Mouse (Mus musculus) spleen, adult 12 weeks (tissue): ENCODE results near the gene Cacna1b.
A peak's percentile ranks its signal among the peaks of the same experiment; 100 is the strongest.

Experiments
- DNase-seq: peaks from one replicate; pipeline ENCODE4 v3.0.0; 2022; ENCODE audit warnings: low spot score

Cacna1b gene

DNA sequence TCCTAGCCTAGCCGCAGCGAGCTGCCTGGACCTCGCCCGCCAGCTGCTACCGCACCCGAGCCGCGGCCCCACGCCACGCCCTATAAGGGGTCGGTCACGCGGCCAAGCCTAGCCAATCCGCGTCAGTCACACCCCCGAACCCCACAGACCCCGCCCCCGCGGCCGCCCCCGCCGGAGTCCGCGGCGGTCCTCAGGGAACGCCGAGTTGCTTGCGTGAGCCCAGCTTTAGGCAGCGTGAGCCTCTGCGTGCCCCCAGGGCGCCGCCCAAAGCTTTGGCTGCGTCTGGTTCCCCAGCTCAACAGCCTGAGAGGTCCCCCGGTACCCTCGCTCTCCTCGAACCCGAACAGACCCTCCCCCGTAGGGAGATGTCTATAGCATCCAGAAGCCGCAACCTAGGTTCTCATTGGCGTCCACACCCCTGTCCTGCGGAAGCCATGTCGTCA is at the start of gene Cacna1b:
Gene Cacna1b (minus strand): TSS at position 38 of the 443 bp plus-strand sequence.
- DNase-seq, result no peak

DNA sequence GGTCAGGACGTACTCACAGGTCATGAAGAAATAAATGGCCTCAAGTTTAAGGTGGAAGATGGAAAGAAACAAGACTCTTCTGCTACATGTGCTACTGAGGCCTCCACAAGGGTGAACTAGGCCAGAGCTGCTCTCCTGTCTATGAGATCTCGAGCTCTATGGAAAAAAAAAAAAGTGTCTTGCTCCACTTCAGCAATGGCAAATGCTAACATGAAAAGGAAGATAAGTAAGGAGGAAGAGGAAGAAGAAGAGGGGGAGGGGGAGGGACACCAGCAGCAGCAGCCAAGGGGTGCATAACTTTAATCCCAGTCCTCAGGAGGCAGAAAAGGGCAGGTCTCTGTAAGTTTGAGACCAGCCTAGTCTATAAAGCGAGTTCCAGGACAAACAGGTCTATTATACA is 46.8 kb upstream of the Cacna1b start:
- no peak for DNase-seq

DNA sequence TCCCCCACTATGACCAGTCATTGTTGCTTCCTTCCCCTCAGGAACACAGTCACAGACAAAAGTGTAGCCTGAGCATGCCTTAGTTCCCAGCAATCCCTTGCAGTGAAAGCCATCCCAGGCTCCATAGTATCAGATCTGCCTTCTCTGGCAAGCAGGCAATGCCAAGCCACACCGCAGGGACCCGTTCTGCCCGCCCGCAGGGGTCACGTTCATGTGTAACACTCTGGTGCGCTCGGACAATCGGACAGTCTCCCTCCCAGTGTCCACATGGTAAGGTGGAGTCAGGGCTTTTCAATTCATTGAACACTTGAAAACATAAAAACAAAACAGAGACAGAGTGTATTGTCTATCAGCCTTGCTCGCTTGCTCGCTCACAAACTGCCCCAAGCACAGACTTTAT is 44.7 kb upstream of the Cacna1b start:
- DNase-seq, result no peak

DNA sequence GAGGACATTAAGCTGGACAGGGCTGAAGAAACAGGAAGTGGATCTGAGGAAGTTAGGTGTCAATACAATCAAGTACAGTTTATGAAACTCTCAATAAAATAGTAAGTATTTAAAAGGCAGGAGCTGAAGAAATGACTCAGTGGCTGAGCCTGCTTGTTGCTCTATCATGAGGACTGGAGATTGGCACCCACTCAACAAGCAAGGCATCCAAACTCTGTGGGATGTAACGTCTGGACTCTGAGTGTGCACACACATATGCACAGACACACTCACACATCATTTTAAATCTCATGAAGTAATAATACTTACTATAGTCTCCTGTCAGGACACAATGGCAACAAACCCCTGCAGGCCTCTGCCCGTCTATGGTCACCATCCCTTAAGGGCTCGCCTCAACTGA is 44.1 kb upstream of the Cacna1b start:
- DNase-seq, result no peak

DNA sequence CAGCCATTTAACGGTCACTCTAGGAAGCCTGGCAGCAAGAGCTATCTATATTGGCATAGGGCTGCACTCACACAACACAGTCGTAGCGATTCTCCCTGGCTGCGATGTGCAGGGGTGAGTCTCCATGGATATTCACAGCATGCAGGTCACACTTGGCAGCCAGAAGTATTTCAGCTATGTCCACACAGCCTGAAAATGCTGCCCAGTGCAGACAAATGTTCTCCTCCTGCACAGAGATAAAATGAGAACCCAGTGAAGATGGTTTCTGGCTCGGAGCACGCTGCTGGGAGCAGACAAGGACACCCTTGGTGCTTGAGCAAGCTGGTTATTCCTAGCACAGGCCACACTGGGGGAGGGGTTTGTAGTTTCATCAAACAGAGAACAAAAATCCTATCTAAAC is 43.2 kb upstream of the Cacna1b start:
- DNase-seq, result no peak

DNA sequence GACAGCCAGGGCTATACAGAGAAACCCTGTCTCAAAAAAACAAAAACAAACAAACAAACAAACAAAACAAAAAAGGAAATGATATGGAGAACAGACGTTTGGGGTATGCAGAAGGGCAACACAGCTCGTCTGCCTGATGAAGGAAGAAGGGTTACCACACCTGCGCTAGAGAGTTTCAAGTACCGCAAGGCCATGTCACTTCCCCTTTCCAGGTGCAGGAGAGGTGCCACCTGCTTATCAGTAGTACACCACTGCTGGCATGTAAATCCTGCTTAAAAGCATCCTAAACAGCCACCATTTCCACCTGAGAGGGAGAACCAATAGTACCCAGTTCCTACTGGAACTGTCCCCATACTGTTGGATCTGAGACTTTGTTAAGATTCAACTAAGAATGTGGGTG is 42.7 kb upstream of the Cacna1b start:
- DNase-seq, result no peak

DNA sequence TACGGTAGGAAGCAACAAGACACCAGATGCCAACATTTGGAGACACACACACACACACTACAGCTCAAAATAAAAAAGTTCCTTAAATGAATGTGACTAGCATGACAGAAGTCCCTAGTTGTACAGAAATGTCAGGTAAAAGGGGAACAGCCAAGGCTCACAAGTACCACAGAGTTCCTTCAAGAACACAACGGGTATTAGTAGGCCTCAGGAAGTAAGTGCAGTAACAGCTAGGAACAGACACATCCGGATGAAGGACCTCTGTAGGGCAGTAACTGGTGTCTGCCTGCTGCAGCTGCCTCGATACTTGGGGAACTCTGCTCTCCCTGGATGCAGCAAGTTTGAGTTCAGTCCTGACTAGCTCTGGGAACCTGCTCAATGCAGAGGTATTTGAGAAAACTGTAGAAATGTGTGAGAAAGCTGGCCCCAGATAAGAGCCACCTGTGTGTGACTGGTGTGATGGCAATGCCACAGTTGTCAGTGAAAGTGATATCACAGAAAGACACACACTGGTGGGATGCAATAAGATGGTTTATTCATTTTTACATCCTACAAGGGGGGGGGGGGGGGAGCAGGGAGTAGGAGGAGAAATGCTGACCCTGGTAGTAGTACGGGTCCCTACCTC is 34.0 kb upstream of the Cacna1b start:
- no peak for DNase-seq

DNA sequence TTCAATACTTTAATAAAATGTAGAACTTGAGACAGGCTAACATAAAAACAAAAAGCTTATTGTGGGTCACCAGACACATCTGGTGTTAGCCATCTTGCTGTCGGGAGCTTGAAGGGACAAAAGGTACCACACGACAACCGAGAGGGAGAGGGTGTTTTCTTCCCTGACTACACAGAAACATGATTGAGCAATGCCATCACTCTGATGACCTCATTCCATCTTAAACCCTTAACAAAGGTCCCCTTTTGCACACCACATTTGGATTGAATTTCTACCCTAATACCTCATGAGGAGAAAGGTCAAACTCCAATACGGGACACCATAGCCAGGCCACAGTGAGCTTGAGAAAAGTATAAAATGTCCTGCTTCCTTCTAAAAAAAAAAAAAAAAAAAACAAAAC is 24.3 kb upstream of the Cacna1b start:
- no peak for DNase-seq

DNA sequence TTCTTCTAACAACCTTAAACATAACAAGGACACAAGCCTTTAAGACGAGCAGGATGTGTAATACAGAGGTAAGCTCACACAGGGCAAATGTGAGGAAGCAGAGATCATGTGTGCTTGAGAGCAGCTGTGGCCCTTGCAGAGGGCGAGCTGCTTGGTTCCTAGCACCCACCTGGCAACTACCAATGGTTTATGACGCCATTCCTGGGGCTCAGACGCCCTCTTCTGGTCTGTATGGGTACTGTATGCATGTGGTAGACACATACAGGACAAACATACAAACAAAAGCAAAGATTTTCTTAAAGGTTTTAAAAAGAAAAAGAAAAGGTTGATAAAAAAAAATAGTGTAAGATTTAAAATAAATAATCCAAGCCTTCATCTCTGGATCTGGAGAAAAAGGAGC is 18.3 kb upstream of the Cacna1b start:
- no peak for DNase-seq

DNA sequence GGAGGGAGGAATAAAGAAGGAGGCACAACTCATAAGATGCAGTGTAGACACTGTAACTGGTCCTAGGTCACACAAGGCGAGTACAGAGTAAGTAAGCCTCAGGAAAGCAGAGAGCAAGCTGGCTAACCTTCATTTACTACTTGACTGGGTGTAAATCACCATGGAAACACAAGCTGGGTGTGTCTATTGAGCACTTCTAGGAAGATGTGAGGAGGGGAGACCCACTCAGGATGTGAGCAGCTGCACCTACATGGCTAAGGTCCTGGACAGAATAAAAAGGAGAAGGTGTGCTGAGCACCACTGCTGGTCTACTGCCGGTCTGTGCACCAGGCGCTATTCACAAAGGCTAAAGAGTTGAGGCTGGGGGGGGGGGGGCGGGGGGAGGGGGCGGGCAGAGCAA is 13.9 kb upstream of the Cacna1b start:
- no peak for DNase-seq

DNA sequence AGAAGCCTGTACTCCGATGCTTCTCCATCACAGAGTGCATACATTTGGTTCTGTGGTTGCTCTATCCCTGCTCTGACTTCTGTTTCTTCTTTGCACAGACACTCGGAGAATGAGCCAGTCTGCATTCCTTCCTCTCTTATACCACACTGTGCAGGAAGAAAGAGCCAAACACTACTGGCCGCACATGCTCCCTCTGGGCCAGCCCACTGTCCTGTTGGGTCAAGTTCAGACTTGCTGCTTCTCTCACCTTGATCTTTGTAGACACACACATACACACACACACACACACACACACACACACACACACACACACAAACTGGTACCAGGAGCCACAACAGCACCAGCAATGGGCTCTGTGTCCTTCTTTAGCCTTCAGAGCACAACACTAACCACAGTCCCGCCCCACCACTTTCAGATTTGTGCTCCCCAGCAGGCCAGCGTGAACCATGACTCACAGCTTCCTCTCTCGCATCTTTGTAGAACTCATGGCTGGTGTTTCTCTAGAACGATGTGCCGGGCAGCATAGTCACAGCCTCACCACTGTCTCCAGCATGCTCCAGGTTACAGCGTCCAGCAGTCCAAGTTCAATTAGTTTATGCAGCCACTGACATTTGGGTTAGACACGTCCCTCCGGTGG is 13.1 kb upstream of the Cacna1b start:
- no peak for DNase-seq

DNA sequence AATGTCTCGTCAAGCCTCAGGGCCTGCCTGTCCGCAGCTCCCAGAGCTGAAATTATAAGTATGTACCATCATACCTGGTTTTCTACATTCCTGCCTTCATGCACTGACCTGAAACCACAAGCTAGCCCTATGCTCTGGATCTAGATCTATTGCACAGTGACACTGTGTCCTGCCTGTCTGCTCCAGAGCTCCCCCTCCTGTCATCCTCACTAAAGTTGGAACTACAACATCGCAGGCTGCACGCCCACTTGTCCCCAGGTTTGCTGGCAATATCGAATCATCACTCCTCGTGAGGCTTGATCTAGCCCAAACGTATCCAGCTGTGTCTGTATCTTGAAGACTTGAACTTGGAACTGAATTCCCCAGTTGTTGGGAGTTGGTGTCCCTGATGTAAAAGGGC is 11.9 kb upstream of the Cacna1b start:
- no peak for DNase-seq

DNA sequence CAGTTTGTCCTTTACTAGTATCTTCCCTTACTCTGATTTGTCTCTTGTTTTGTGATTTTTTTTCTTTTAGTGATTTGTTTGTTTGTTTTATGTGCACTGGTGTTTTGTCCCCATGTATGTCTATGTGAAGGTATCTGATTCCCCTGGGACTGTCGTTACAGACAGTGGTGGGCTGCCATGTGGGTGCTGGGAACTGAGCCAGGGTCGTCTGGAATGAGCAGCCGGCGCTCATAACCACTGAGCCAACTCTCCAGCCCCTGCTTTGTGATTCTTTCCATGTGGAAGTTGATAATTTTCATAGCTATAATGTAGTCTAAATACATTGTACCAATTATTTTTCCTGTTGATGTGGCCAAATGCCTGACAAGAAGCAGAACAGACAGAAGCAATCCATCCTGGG is 7.9 kb upstream of the Cacna1b start:
- no peak for DNase-seq

DNA sequence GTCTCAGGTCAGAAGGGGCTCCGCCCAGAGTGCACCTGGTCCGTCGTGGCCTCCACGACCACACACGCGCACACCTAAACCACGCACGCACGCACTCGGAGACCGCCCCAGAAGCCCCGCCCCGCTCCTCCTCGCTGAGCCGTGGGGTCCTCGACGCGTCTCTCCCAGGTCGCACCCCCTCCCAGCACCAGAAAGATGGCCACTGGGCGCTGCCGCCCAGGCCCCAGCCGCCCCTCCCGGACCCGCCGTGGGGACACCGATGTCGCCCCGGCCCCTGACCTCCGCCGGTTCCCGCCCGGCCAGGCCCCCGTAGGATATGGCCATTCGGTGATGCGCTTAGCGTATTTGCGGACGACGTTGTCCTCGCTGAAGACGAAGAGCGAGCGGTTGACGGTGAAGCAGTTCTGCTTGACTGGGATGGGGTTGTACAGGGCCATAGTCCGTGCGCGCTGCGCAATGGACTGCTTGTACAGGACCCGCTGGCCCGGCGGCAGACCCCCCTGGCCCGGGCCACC is 449 bp downstream of the Cacna1b start:
- no peak for DNase-seq

DNA sequence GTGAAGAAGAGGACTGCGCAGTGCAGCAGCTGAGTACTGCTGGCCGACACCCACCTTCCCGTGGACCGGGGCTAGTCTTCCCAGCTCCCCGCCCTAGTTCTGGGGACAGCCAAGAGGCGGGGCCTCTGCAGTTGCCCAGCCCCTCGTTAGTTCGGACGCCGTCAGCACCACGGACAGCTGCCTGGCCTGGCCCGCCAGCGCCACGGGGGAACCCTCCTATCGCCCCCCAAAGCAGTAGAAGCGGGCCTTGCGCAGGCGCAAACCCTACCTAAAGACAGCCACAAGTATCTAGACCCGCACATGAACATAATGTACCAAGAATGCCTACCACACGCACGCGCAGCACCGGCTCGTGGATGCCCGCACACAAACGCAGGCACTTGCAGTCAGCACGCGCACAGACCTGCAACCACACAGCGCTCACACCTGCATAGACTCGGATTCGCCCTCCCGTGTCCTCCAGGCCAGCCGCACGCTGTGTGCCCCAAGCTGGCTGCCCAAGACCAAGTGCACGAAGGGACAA is 968 bp downstream of the Cacna1b start:
- DNase-seq, result no peak

DNA sequence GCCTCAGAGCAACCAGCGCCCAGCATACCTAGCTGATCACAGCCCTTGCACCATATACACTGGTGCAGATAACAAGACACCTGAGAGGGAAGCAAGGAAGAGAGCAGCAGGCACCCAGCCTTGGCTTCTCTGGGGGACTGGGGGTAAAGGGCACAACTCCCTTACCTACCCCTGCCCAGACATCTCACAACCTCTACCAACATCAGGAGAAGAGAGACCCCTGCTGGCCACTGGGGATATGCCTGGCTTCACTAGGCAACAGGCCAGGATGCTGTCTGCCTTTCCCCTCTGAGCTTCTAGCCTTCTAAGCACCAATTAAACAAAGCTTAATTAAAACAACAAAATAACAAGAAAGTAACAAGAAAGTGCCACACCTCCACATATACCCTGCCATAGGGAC is 7.7 kb downstream of the Cacna1b start:
- DNase-seq, result peak; percentile 30

DNA sequence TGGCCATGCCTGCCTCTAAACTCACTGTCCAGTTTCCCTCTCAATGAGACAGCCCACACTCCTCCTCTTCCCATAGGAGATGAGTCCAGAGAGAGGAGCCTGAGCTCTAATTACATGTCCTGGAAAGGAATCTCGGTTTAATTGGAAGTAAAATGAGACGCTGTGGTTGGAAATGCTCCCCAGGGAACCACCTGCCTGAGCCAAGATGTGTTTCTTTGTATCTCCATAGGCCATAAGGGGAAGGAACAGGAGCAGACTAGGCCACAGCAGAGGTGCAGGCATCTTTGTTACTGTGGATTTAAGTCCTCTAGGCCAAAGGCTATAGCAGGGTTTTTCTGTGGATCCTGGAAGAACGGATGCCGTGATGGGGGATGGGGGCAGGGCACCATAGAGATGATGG is 10.4 kb downstream of the Cacna1b start:
- no peak for DNase-seq

DNA sequence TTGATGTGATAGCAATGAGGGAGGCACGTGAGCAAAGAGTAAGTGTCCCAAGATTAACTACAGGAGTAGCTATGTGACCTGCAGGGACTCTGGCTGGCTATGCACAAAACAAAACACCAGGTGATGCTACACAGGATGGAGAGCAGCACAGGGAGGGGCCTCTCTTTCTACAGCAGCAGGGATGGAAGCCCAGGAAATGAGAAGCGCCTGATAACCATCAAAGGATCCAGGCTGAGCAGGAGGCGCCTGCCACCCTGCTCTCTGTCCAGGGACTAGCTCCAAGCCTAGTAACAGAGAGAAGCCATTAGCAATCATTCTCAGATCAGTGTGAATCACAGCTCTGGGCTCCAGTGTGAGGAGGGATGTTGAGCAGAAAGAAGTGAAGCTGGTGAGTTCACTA is 12.9 kb downstream of the Cacna1b start:
- no peak for DNase-seq

DNA sequence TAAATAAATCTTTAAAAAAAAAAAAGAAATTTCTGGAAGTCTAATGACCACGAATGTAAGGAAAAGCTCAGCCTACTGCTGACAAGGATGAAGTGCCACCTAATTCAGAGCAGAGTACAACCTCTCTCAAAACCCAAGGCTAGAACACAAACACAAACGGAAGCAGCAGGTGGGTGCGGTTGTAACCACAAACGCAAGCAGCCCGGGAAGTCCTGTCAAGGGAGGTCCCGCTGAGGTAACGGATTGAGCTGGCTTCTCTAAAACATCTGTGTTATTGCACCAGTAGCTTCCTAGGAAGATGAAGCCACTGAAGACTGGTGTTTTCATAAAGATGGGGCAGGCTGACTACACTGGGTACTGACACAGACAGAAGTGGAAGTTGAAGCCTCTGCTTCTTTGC is 15.1 kb downstream of the Cacna1b start:
- no peak for DNase-seq

DNA sequence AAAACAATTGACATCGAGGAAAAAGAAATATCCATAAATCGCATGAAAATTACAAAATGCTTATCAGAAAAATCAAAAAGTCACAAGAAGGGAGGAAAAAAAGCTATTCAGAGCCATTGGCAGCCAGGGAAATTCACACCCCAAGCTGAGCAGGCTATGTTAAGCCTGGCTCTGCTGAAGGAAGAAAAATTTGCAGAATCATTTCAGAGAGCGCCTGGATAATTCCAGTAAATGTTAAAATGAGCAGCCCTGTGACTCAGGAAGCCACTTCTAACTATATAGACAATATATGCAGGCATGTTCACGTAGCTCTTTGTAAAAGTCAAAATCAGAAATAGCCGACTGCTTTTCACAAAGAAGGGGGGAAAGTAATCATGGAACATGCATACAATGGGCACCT is 23.3 kb downstream of the Cacna1b start:
- no peak for DNase-seq

DNA sequence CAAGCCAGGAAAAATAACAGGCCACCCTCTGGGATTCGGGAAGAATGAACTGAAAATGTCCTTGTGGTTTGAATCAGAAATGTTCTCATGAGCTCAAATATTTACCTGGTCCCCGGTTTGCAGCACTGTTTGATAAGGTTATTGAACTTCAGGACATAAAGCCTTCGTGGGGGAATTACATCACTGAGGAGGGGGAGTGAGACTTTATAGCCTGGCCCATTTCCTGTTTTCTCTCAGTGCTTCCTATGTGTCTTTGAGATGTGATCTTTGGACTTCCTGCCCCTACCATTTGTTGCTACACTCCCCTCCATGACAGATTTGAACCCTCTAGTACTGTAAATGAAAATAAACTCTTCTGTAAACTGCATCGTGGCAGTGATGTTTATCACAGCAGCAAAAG is 29.8 kb downstream of the Cacna1b start:
- DNase-seq, result no peak

DNA sequence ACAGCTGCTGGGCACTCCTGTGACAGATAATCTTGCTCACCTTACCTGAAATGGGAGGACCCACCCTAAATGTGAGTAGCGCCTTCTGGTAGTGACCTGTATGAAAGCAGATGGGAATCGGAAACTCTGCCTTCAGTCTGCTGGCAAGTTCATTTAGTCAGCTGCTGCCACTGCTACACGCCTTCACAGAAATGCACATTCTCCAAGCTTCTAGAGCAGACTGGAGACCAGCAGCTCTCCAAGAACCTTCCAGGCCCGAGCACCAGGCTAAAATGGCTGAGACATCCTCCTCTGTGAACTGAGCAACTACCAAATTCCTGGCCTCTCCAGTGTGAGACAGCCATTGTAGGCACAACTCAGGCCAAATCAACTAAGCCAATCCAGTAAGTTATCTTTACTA is 37.1 kb downstream of the Cacna1b start:
- no peak for DNase-seq

DNA sequence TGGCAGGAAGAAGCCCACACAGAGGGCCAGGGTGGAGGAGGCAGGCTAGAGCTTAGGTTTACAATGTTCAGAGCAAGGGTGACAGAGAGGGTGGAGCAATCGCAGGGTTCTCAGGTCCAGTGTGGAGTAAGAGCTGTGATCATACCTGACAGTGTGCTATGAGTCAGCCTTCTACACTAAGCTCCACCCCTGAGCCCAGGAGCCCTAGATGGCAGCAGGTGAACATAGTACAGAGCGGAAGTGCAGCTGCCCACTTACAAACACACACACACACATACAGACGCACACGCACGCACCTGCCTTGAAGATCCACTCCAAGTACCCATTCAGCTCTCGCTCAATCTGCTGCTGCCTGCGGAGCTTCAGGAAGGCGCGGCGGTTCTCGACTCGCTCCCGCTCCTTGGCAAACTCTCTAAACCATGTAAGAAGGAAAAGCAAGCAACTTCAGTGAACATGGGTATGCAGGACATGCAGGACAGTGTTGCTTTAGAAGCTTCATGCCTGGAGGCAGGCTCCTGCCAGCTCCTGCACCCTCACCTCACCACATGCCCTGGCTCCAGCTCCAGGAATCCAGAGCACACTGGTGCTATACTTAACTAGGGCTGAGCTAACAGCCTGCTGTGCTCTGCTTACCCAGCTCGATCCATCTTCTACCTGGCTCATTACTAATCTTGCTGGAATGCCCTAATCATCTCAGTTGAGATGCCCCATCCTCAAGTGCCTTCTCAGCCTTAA is 43.1 kb downstream of the Cacna1b start:
- DNase-seq, result no peak
